Mouse (Mus musculus) E14TG2a.4 (cell line): ENCODE measurements around the gene Gm49387.

ENCODE experiments used
- H3K27me3 ChIP-seq: 2 replicates; pipeline ENCODE4 v1.6.1; 2014; ENCODE audit warnings: low read length, control low read depth; ENCODE audit not compliant: insufficient read depth
- H3K36me3 ChIP-seq: 2 replicates; pipeline ENCODE4 v1.6.1; 2014; ENCODE audit warnings: low read length, control low read depth; ENCODE audit not compliant: insufficient read depth
- H3K4me1 ChIP-seq: replicated peaks from 2 replicates; pipeline ENCODE4 v1.6.1; 2014; ENCODE audit warnings: low read depth, low read length, control low read depth
- H3K4me3 ChIP-seq: replicated peaks from 2 replicates; pipeline ENCODE4 v1.5.1; 2014; ENCODE audit warnings: mild to moderate bottlenecking, low read length
- H3K9me3 ChIP-seq: 2 replicates; pipeline ENCODE4 v1.6.1; 2014; ENCODE audit warnings: low read length, control low read depth
- CTCF ChIP-seq: conservative IDR thresholded peaks from 2 replicates; pipeline ENCODE4 v1.5.1; 2014; ENCODE audit warnings: low read length
- NANOG ChIP-seq: IDR thresholded peaks from 2 replicates; pipeline ENCODE4 v1.6.1; 2014; ENCODE audit warnings: borderline replicate concordance, low read length, mixed read lengths
- POU5F1 ChIP-seq: IDR thresholded peaks from 2 replicates; pipeline ENCODE4 v1.6.1; 2014; ENCODE audit warnings: low read length, borderline replicate concordance

The Gm49387 gene

GRCm38 (mm10) chr14:31664903-31665565 lies 24.4 kb upstream of the Gm49387 start:
- no peaks in the 10 kb centered on the region for H3K9me3 ChIP-seq
- H3K36me3 ChIP-seq, result 0 out of 2 replicates have a peak, but pooled peaks cover 2% of the 10 kb centered on the region
- H3K4me3 ChIP-seq, result no peak overlapping the region
- TF ChIP-seq NANOG (no peak), POU5F1 (no peak), CTCF (no peak)
- H3K27me3 ChIP-seq, result no peaks in the 10 kb centered on the region; the same call in 1 of the 2 replicates
- peaks cover 84% of the 10 kb centered on the region for H3K4me1 ChIP-seq

- Histone ChIP-seq H3K36me3 (0 out of 2 replicates have a peak, but pooled peaks cover 2% of the 10 kb centered on the region), H3K9me3 (no peaks in the 10 kb centered on the region), H3K4me3 (no peak overlapping the region), H3K27me3 (no peaks in the 10 kb centered on the region; the same call in 1 of the 2 replicates), H3K4me1 (peaks cover 77% of the 10 kb centered on the region)
- TF ChIP-seq CTCF, result no peak
- TF ChIP-seq NANOG, result no peak
- no peak for TF ChIP-seq POU5F1
Measured at GRCm38 (mm10) chr14:31664100-31664902, 23.6 kb upstream of the Gm49387 start.

DNA sequence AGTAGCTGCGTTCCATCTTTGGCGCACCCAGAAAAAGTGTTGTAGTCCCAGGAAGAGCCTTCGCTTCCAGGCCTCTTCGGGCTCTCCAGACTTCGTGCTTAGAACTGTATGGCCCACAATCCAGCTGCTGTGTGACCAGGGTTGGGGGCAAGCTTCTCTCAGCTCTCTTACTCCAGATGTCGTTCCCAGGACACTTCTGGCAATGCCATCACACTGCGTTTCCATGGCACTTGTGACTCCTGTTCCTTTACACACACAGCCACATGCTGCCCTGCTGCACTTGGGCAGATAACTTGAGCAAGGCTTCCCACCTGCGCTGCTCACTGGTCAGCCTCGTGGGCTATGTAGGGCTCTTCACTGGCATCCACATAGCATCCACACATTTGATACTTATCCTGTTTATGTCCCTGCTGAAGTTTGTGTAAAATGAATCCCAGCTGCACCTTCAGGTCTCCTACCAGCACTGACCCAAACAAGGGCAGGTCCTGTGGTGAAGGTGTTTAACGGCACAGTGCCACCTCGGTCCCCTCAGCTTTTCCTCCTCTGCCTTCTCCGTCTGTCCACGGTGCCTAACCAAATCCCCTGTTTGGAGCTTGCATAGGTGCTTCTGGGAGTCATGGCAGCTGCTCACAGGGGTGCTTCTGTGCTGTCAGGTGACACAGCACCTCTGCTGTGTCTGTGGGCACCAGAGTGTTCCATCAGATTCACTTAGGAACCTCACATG lies 22.9 kb upstream of the Gm49387 start:
- Histone ChIP-seq H3K4me1 (peaks cover 69% of the 10 kb centered on the region), H3K9me3 (no peaks in the 10 kb centered on the region), H3K27me3 (no peaks in the 10 kb centered on the region; the same call in 1 of the 2 replicates), H3K4me3 (peak overlapping the region; percentile 73), H3K36me3 (0 out of 2 replicates have a peak, but pooled peaks cover 2% of the 10 kb centered on the region)
- TF ChIP-seq POU5F1 (no peak), NANOG (no peak), CTCF (no peak)

DNA sequence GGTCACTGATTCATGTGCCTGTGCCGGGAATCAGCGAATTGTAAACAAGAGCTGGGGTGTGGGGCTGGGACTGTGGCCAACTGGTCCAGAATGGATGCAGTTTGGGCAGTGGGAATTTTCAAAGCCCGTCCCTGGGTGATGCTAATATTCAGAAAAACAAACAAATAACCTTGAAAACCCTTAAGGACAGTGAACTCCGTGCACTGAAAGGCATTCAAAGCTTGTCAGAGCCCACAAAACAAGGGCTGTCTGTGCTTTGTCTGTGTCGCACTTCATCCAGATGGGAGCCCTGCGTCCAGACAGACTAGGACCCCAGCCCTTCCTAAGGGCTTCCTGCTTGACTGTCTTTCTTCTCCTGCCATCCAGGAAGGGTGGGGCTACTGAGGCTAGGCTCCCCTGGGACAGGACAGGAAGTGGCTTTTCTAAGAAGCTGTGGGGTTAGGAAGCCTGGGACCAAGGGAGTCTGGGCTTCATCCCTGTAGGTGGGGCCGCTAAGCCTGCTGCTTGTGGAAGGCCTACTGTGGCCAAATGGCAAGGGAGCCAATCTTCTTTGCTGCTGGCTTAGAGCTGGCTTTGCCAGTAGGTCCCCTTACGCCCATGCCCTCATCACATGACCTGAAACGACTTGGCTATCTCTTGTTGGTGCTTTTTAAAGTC lies 22.0 kb upstream of the Gm49387 start:
- Histone ChIP-seq H3K27me3 (no peaks in the 10 kb centered on the region; the same call in 1 of the 2 replicates), H3K36me3 (0 out of 2 replicates have a peak, but pooled peaks cover 2% of the 10 kb centered on the region), H3K4me3 (peak overlapping the region; percentile 73), H3K9me3 (no peaks in the 10 kb centered on the region), H3K4me1 (peaks cover 60% of the 10 kb centered on the region)
- TF ChIP-seq CTCF (no peak), POU5F1 (no peak)

DNA sequence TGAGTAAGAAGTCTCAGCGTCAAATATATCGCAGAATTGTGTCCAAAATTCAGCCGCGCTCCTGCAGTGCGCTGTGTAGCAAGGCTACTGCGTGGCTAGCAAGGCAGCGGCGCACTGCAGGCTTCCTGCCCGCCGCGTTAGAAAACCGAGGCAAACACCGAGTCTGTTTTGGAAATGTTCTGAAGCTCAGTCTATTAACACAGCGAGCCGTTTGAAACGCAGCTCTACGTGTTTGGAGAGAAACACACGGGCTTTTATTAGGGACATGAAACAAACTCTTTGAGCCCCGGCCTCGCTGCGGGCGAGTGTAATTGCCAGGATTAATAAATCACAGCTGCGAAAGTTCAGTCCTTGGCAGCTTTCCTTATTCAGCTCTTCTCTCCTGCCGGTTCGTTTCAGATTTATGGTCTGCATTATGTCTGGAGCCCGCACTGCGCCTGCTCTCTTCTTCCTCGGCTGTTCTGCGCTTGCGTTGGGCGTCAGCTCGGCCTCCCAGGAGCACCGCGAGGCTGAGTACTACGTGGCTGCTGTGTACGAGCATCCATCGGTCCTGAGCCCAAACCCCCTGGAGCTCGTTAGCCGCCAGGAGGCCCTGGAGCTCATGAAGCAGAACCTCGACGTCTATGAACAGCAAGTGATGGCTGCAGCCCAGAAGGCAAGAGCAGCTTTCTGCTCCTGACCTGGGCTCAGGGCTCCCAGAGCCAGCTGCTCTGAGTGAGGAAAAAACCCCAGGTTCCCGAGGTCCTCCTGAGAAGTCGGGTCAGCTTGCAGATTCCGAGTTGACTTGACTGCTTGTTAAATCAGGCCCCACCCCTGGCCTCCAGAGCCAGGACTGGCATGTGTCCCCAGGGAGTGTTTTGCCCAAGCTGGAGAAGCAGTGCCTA lies 21.2 kb upstream of the Gm49387 start:
- TF ChIP-seq CTCF (no peak), NANOG (no peak), POU5F1 (no peak)
- Histone ChIP-seq H3K9me3 (no peaks in the 10 kb centered on the region), H3K36me3 (no peaks in the 10 kb centered on the region), H3K4me3 (peak overlapping the region; percentile 73), H3K27me3 (no peaks in the 10 kb centered on the region), H3K4me1 (peaks cover 53% of the 10 kb centered on the region)

DNA sequence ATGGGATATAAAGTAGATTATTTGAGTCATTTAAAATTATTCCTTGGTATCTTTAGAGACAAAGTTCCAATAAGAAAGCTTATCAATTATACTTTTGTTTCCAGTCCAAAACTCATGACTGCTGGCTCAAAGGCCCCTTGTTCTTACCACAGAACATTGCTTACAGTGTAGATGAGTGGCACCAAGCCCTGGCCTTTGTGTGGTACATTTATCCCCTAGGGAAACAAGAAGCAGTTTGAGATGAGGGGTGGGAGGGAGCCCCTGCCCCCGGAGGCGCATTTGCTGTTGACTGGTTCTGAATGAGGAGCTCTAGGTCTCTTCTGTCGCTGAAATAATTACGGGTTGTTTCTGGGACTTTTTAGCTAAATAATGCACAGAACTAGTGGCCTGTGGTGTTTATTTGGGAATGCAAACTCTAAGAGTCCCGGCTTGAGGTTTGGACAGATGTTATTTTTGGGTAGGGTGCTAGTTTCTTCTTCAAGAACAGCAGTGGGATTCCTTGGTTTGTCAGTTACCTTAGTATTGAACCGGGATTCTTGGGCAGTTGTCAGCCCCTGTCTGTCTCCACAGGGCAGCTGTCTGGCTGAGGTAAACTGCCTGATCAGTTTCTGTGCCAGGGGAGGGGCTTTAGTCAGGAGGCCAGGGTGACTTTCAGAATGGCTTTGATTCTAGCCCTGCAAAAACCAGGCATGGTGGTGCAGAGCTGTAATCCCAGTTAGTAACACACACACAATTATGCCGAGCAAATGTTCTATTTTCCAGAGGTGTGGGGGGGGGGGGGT lies 19.8 kb upstream of the Gm49387 start:
- peaks cover 53% of the 10 kb centered on the region for H3K4me1 ChIP-seq
- H3K4me3 ChIP-seq, result no peak overlapping the region
- H3K27me3 ChIP-seq, result no peaks in the 10 kb centered on the region
- TF ChIP-seq POU5F1 (no peak), CTCF (no peak), NANOG (no peak)
- no peaks in the 10 kb centered on the region for H3K9me3 ChIP-seq
- H3K36me3 ChIP-seq, result no peaks in the 10 kb centered on the region
